Mouse (Mus musculus) megakaryocyte, embryonic 14.5 days (primary cell): ENCODE results near the gene 2310033P09Rik. TPM values are rescaled to one million over a fixed set of nuclear protein-coding genes. Genes with fewer than 3 reads are reported as not detected.

Experiments used
- H3K27me3 ChIP-seq: replicated peaks from 2 replicates; pipeline ENCODE3; 2012; ENCODE audit warnings: inconsistent platforms
- H3K36me3 ChIP-seq: replicated peaks from 2 replicates; pipeline ENCODE3; 2012; ENCODE audit warnings: low read length, inconsistent platforms, mixed read lengths
- H3K4me1 ChIP-seq: 2 replicates; pipeline ENCODE4 v1.6.1; 2012; ENCODE audit warnings: inconsistent platforms
- H3K4me3 ChIP-seq: replicated peaks from 2 replicates; pipeline ENCODE3; 2012; ENCODE audit warnings: moderate library complexity, mild to moderate bottlenecking, inconsistent platforms
- H3K9me3 ChIP-seq: 2 replicates; pipeline ENCODE4 v1.6.1; 2012; ENCODE audit warnings: inconsistent platforms
- FLI1 ChIP-seq: IDR thresholded peaks from 2 replicates; pipeline ENCODE4 v1.6.1; 2012; ENCODE audit warnings: low read length, inconsistent platforms, mixed read lengths
- GATA1 ChIP-seq: IDR thresholded peaks from 3 replicates; pipeline ENCODE4 v1.6.1; 2012; ENCODE audit warnings: mixed read lengths, low read length, inconsistent platforms, borderline replicate concordance
- polyA plus RNA-seq: library from polyadenylated mRNA; stranded (reverse); fragments of >175 nt; gene quantifications from 2 replicates; pipeline ENCODE4 v1.2.3, GENCODE M21; 2012; ENCODE audit warnings: low replicate concordance; ENCODE audit not compliant: insufficient read depth

2310033P09Rik gene
- polyA plus RNA-seq = 11.5 and 33.5 TPM in 2 replicates

DNA sequence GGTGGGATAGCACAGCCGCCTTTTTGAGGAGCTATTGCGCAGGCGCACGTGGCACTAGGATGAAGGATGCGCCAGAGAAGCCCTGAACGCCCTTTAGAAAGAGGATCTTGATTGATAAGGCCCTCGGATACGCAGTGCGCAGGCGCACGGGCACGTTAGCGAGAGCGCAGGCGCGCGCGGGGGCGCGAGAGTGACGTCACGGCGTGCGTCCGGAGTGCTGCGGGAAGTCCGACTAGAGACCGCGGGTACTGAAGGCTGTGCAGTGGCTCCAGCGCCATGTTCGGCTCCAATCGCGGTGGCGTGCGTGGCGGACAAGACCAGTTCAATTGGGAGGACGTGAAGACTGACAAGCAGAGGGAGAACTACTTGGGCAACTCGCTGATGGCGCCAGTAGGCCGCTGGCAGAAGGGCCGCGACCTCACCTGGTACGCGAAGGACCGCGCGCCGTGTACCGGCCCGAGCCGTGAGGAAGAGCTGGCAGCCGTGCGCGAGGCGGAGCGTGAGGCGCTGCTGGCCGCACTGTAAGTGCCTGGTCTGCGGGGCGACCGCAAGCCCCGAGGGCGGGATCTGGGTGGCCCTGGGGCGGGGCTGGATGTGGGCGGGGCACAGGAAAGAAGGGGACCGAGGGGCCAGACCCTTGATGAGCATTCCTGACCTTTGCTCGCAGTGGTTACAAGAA is at the start of gene 2310033P09Rik:
2310033P09Rik (plus strand) TSS at position 169 of the 679 bp plus-strand sequence.
- Histone ChIP-seq H3K4me1 (peaks cover 58% of the 10 kb centered on the region), H3K27me3 (no peaks in the 10 kb centered on the region), H3K4me3 (peak within 1 kb of the TSS; percentile 94), H3K36me3 (peaks cover 62% of the 10 kb centered on the region), H3K9me3 (no peaks in the 10 kb centered on the region)
- TF ChIP-seq FLI1 (no peak), GATA1 (no peak)

DNA sequence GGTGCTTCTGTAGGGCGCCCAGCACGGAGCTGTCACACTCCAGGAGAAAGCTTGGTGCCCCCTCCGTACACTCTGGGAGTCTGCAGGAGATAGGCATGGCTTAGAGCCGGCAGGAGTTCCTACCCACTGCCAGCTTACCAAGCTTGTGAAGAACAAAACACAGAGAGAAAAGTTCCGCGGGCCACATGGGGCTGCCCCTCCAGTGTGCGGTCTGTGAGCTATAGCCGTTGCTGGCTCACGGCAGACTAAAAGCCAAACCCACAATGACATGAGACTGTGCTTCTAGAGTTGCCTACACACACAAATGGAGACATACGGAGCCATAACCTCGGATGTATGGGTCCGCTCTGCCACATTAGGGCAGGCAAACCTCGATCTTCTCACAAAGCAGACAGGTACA is 49.0 kb upstream of the 2310033P09Rik start:
- H3K27me3 ChIP-seq = no peaks in the 10 kb centered on the region
- no peaks in the 10 kb centered on the region for H3K9me3 ChIP-seq
- peaks cover 34% of the 10 kb centered on the region for H3K36me3 ChIP-seq
- H3K4me1 ChIP-seq = peaks cover 36% of the 10 kb centered on the region
- TF ChIP-seq FLI1 (no peak), GATA1 (no peak)
- H3K4me3 ChIP-seq = no peak overlapping the region

DNA sequence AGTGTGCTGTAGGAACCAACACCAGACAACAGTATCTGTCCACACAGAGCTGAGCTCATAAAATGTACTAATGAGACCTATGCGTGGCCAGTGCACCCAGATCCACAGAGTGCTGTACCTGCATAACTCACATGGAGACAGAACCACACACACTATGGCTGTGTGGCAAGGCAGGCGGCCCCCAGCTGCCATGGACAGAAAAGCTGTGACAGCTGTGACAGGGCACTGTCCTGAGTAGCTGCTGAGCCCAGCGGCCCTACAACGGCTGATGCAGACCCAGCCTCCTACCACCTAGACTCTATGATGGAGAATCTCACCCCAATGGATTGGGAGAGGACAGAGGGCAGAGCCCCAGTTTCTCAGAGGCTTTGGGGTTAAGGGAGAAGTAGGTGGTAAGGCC is 48.6 kb upstream of the 2310033P09Rik start:
- H3K9me3 ChIP-seq = no peaks in the 10 kb centered on the region
- peaks cover 34% of the 10 kb centered on the region for H3K36me3 ChIP-seq
- peaks cover 37% of the 10 kb centered on the region for H3K4me1 ChIP-seq
- TF ChIP-seq FLI1 (no peak), GATA1 (no peak)
- no peak overlapping the region for H3K4me3 ChIP-seq
- no peaks in the 10 kb centered on the region for H3K27me3 ChIP-seq

DNA sequence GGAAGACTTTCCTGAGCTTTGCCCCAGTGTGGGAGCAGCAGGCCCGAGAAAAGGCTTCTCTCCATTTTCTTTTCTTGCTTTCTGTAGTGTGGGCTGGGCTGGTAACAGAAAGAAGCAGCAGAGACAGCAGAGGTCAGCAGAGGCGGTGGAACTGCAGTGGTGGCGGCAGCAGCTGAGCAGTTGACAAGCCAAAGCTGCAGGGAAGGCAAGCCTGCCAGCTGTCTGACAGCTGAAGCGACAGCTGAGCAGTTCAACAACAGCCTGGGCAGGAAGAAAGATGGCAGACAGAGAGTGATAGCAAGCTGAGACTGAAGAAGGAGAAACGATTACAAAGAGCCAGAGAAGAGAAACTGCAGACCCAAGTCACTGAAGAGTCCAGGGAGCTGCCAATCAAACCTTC is 46.7 kb upstream of the 2310033P09Rik start:
- Histone ChIP-seq H3K4me1 (peaks cover 47% of the 10 kb centered on the region), H3K27me3 (no peaks in the 10 kb centered on the region), H3K36me3 (peaks cover 25% of the 10 kb centered on the region), H3K4me3 (no peak overlapping the region), H3K9me3 (no peaks in the 10 kb centered on the region)
- TF ChIP-seq FLI1 (no peak), GATA1 (no peak)

DNA sequence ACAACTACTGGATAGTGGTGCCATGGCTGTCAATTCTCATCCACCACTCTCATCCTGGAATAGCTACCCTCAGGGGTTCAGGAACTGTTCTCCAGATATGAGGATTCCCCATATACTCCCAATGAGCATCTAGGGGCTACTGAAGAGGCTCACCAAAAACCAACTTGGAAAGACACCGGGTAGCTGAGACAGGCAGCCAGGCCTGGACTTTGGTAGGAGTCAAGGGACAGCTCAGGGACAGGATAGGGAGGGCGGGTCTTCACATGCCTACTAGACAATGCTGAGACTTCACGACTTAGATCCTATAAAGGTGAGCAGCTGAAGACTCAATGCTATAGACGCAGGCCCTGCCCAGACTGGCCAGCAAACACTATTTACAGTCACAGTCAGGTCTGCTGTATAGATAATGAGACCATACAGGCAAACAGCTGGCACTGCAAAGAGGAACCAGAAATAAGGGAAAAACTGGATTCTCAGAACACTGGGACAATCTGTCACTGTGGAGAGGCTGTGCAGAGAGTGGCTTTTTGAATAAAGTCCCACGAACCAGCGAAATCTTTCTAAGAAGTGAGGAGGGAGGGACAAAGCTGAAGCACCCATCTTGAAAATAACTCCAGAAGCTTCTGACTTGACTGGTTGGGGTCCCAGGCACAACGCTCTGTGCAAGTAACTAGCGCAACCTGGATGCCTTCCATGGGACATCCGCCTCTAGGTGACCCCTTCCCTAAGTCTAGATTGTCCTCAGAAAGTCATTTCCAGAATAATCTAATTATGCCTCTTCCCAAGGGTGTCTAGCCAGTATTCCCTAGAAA is 45.5 kb upstream of the 2310033P09Rik start:
- H3K4me1 ChIP-seq = peaks cover 49% of the 10 kb centered on the region
- no peak for TF ChIP-seq GATA1
- TF ChIP-seq FLI1 = no peak
- H3K36me3 ChIP-seq = peaks cover 13% of the 10 kb centered on the region
- H3K27me3 ChIP-seq = peaks cover 1% of the 10 kb centered on the region
- no peaks in the 10 kb centered on the region for H3K9me3 ChIP-seq
- H3K4me3 ChIP-seq = peak overlapping the region; percentile 99

DNA sequence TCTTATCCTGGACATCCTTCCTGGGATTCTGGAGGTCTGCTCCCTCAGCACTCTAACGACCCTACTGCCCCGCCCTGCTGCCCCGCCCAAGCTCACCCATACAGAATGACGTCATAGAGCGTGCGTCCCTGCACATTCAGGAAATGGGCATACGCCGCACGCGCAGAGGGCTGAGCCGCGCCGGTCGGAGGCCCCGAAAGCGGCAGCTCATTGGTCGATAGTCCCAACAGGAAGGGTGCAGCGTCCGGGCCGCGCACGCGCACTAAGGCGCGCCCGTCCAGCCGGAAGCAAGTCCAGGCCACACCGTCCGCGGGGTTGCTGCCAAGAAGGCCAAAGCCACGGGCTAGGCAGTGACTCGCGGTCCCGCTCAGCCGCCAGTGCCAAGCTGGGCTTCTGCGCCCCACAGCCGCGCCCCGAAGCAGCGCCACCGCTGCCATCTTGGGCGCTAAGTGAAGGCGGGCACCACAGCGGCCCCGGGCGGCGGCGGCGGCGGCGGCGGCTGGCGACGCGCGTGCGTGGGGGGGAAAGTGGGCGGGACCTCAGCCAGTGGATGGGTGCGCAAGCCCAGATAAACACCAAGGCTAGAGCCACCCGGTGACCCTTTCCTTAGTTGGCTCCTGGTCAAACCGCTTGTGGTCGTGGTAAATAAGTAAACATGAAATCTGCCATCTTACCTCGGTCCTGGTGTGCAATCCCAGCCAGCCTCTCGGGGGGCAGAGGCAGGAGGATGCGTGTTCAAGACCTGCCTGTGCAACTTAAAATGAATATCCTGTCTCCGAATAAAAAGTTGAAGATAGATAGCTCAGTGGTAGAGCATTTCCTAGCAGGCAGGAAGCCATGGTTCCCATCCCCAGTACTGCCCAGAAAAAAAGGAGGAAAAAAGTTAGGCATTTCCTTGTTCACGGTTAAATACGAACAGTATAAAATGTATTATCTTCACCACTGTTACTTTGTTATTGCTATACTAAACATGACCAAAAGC is 44.6 kb upstream of the 2310033P09Rik start, which contains the start of gene Iba57:
Iba57 (minus strand) TSS at position 485 of the 982 bp plus-strand sequence.
- peaks cover 7% of the 10 kb centered on the region for H3K27me3 ChIP-seq
- H3K4me3 ChIP-seq = peak within 1 kb of the TSS; percentile 99
- no peaks in the 10 kb centered on the region for H3K9me3 ChIP-seq
- H3K4me1 ChIP-seq = peaks cover 58% of the 10 kb centered on the region
- peaks cover 5% of the 10 kb centered on the region for H3K36me3 ChIP-seq
- peak; percentile 35; the same call in 1 of the 3 replicates for TF ChIP-seq GATA1
- TF ChIP-seq FLI1 = peak; percentile 43; the same call in 1 of the 2 replicates

DNA sequence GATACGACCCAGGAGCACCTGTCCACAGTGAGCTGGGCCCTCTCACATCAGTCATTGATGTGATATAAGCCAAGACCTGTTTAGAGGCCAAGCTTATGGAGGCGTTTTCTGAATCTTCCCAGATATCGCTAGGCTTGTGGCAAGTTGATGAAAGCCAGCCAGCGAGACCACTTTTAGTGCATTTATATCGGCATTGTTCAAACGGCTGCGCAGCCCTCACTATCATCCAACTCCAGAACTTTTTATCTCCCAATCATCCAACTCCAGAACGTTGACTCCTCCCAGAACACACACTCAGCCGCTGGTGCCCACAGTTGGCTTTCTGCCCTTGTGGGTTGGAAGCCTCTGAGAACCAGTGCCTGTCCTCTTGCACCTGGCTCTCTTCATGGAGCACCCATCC is 43.7 kb upstream of the 2310033P09Rik start:
- Histone ChIP-seq H3K36me3 (no peaks in the 10 kb centered on the region), H3K27me3 (peaks cover 11% of the 10 kb centered on the region), H3K9me3 (no peaks in the 10 kb centered on the region), H3K4me1 (peaks cover 61% of the 10 kb centered on the region), H3K4me3 (peak overlapping the region; percentile 99)
- TF ChIP-seq FLI1 (no peak), GATA1 (no peak)

DNA sequence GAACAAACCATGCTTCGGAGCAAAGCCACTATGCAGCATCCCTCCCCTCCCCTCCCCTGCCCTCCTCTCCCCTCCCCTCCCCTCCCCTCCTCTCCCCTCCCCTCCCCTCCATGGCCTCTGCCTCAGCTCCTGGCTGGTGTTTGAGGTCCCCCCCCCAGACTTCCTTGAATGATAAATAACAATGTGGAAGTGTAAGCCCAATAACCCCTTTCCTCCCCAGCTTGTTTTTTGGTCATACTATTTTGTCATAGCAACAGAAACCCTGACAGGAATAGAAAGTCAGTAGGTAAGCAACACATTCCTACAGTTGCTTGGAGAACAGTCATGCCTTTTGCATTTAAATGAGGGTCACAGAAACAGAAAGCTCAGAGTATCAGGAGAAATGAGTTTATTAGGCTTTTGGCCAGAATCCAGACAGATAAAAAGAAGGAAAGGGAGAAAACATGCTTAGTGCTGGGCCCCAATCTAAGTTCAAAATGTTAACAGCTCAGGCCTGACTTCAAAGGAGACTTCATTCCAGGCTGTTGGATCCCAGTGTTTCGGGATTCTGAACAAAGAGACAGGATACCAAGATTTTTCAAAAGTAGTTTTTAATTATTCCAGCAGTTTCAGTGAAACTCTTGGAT is 42.4 kb upstream of the 2310033P09Rik start:
- Histone ChIP-seq H3K27me3 (peaks cover 21% of the 10 kb centered on the region), H3K4me3 (no peak overlapping the region), H3K9me3 (no peaks in the 10 kb centered on the region), H3K36me3 (no peaks in the 10 kb centered on the region), H3K4me1 (peaks cover 59% of the 10 kb centered on the region)
- no peak for TF ChIP-seq FLI1
- TF ChIP-seq GATA1 = no peak

DNA sequence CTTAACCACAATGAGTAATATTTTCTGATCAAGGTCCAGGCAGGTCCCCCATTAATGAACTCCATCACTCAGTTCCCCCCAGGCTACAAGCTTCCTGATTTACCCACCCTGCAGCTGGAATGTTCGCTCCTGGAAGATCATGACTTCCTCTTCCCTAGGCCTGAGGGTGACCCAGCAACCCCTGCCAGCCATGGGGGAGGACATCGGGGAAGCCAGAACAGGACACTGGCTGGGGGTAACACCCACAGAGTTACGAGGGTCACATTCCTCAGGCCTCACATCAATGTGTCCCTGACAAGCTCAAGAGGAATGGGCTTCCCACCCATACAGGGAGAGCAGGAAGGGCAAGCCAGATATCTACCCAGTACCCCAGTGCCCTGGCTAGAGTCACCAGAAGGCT is 38.3 kb upstream of the 2310033P09Rik start:
- Histone ChIP-seq H3K9me3 (no peaks in the 10 kb centered on the region), H3K4me3 (no peak overlapping the region), H3K4me1 (peaks cover 25% of the 10 kb centered on the region), H3K36me3 (no peaks in the 10 kb centered on the region), H3K27me3 (peaks cover 55% of the 10 kb centered on the region)
- TF ChIP-seq GATA1 (no peak), FLI1 (no peak)
